Comparison of ENCODE assay signal across 13 mouse cellular contexts in genomic region chr7:81860996-81861395, GRCm38 (mm10). TPM values are rescaled to one million over a fixed set of nuclear protein-coding genes. Genes with fewer than 3 reads are reported as not detected.
DNase-seq lines count a peak whose midpoint lies in the region; ATAC-seq and TF ChIP-seq lines count a peak whose summit lies in the region.
"Had no signal": no experiment of that assay in that cellular context is flagged by ENCODE, and none has a peak within 500 bp of the region (broad histone marks: within the 10 kb centered on the region; RNA-seq: fewer than 3 reads in every experiment).

No protein-coding gene starts in this region.

- no peaks in the 10 kb centered on the region for H3K9me3 ChIP-seq in liver, embryonic 12.5 days (replicated peaks)

- H3K9ac ChIP-seq in liver, embryonic 12.5 days, result no peak overlapping the region

- H3K4me3 ChIP-seq in left cerebral cortex, adult 2 months, result peak overlapping the region; percentile 23; the same call in 1 of the 2 replicates
- peak overlapping the region; percentile 88 for H3K4me3 ChIP-seq in brown adipose tissue, adult 24 weeks (ENCODE audit: insufficient read depth, low read depth, low read length)
- no peak overlapping the region for H3K4me3 ChIP-seq in liver, embryonic 12.5 days

- peaks cover 84% of the 10 kb centered on the region for H3K27me3 ChIP-seq in liver, embryonic 12.5 days (replicated peaks)
- no peaks in the 10 kb centered on the region for H3K27me3 ChIP-seq in splenic B cell, adult 2 months (ENCODE audit: control insufficient read depth, insufficient read depth, low read length, poor library complexity, severe bottlenecking)
- H3K27me3 ChIP-seq: Patski had no signal

- peak overlapping the region; percentile 80 for H3K4me2 ChIP-seq in liver, embryonic 12.5 days

- ATAC-seq in liver, embryonic 12.5 days, result no peak
- ATAC-seq: forebrain, embryonic 16.5 days; Patski had no signal

- no peak for DNase-seq in left cerebral cortex, adult 2 months (ENCODE audit: extremely low spot score in 1 of 2, low spot score in 2 of 2)
- no peak for DNase-seq in left cerebral cortex, adult 8-10 months (ENCODE audit: low spot score in 2 of 2)
- peak; percentile 62 for DNase-seq in splenic B cell, adult 2 months (ENCODE audit: low read depth, low spot score)
- no peak for DNase-seq in layer of hippocampus, adult 9-10 months (ENCODE audit: low spot score)
- no peak for DNase-seq in right cerebral cortex, postnatal 10 days (ENCODE audit: low spot score in 2 of 2)
- DNase-seq: cerebellum, adult 11 months; kidney, postnatal 10 days; right cerebral cortex, postnatal 14 days had no signal

- H3K27ac ChIP-seq in left cerebral cortex, adult 2 months, result no peak overlapping the region
- peak overlapping the region; percentile 74 for H3K27ac ChIP-seq in brown adipose tissue, adult 24 weeks (replicated peaks; ENCODE audit: low read depth, low read length)
- peak overlapping the region; percentile 51; the same call in 1 of the 2 replicates for H3K27ac ChIP-seq in liver, embryonic 12.5 days

- WGBS in liver, embryonic 12.5 days (ENCODE audit: insufficient replicate concordance), result 24% methylated on average over 5 of the region's 5 CpGs

- TF ChIP-seq CTCF in left cerebral cortex, adult 2 months (IDR thresholded peaks at IDR 0.05), result no peak

- H3K4me1 ChIP-seq in brown adipose tissue, adult 24 weeks (ENCODE audit: control insufficient read depth, insufficient read depth, insufficient read length, low read length), result peaks cover 25% of the 10 kb centered on the region
- peaks cover 41% of the 10 kb centered on the region for H3K4me1 ChIP-seq in liver, embryonic 12.5 days

- intact Hi-C loops in left cerebral cortex, adult 2 months (cut with DNase I), result loop anchor here (1.0 kb wide), 1 partner anchor 32 kb away; the partner anchor contains the start of gene Btbd1

- 0 out of 2 replicates have a peak, but pooled peaks cover 2% of the 10 kb centered on the region for H3K36me3 ChIP-seq in liver, embryonic 12.5 days
- no peaks in the 10 kb centered on the region; the same call in 1 of the 2 replicates for H3K36me3 ChIP-seq in splenic B cell, adult 2 months (ENCODE audit: control insufficient read depth, insufficient read depth, low read length, poor library complexity, severe bottlenecking)

RNA-seq across cellular contexts. Expression of gene Tm6sf1, which starts 2.2 kb away (rescaled TPM):
- 10 to 100 TPM; 30.9 to 33.7 TPM for total RNA-seq in left cerebral cortex, adult 2 months (2021)
- 10 to 100 TPM; 22.3 to 28.4 (median 27.6) TPM for total RNA-seq in left cerebral cortex, adult 8-10 months (2022)
- 21.2 and 24.4 TPM in 2 replicates for polyA plus RNA-seq in brown adipose tissue, adult 24 weeks (2012; ENCODE audit: insufficient read depth, insufficient read length, missing spikeins)
- 8.3 and 8.9 TPM in 2 replicates for polyA plus RNA-seq in liver, embryonic 12.5 days (2016; fragmentation: Nextera tagmentation; extraction: Ambion mirVana)

RNA-seq across cellular contexts. Expression of gene Gm10160, which starts 5.4 kb away (rescaled TPM):
- total RNA-seq in left cerebral cortex, adult 2 months (2021), result not detected
- not detected for total RNA-seq in left cerebral cortex, adult 8-10 months (2022)
- not detected in 2 replicates for polyA plus RNA-seq in brown adipose tissue, adult 24 weeks (2012; ENCODE audit: insufficient read depth, insufficient read length, missing spikeins)
- not detected in 2 replicates for polyA plus RNA-seq in liver, embryonic 12.5 days (2016; fragmentation: Nextera tagmentation; extraction: Ambion mirVana)
- polyA plus RNA-seq: forebrain, embryonic 16.5 days; limb, embryonic 14.5 days; Patski had no signal

RNA-seq across cellular contexts. Expression of gene Btbd1, which starts 31.8 kb away (rescaled TPM):
- total RNA-seq in left cerebral cortex, adult 2 months (2021), result 100 to 1,000 TPM; 110 to 111 TPM
- 100 to 1,000 TPM; 102 to 123 (median 113) TPM for total RNA-seq in left cerebral cortex, adult 8-10 months (2022)
- polyA plus RNA-seq in brown adipose tissue, adult 24 weeks (2012; ENCODE audit: insufficient read depth, insufficient read length, missing spikeins), result 193 and 285 TPM in 2 replicates
- polyA plus RNA-seq in liver, embryonic 12.5 days (2016; fragmentation: Nextera tagmentation; extraction: Ambion mirVana), result 39.6 and 41.1 TPM in 2 replicates
